In the genomic region with DNA sequence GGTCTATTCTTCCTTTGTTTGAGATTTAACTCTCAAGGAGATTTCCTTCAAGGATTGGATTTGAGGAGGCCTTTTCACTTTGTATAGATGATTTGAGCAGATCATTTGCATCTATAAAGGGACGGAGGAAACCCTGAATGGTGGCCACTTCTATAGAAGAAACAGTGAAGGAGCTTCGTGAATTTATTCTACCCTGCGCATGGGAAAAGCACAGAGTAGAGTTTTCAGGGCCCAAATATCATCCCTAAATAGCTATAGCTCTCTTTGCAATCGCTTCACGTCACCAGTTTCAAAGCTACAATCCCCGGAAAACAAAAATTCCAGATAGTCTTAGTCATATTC, we compare ENCODE assay signal across 9 mouse cellular contexts.
A peak's percentile ranks its signal among the peaks of the same experiment; 100 is the strongest.
DNase-seq lines count a peak whose midpoint lies in the region; ATAC-seq and TF ChIP-seq lines count a peak whose summit lies in the region.
"Had no signal": no experiment of that assay in that cellular context is flagged by ENCODE, and none has a peak within 500 bp of the region (broad histone marks: within the 10 kb centered on the region; RNA-seq: fewer than 3 reads in every experiment).

No protein-coding gene starts in this region.

- H3K9me3 ChIP-seq in heart, embryonic 13.5 days = no peaks in the 10 kb centered on the region
- peaks cover 29% of the 10 kb centered on the region for H3K9me3 ChIP-seq in ES-Bruce4 (replicated peaks; ENCODE audit: control insufficient read depth, insufficient read depth, low read length, poor library complexity, severe bottlenecking)
- no peaks in the 10 kb centered on the region for H3K9me3 ChIP-seq in forebrain, embryonic 13.5 days (replicated peaks)
- no peaks in the 10 kb centered on the region for H3K9me3 ChIP-seq in midbrain, embryonic 10.5 days (replicated peaks)

- H3K4me1 ChIP-seq in heart, embryonic 13.5 days = peaks cover 16% of the 10 kb centered on the region
- H3K4me1 ChIP-seq in ES-Bruce4 (ENCODE audit: control insufficient read depth, insufficient read depth, low read length) = peaks cover 5% of the 10 kb centered on the region
- peaks cover 28% of the 10 kb centered on the region for H3K4me1 ChIP-seq in forebrain, embryonic 13.5 days
- peaks cover 64% of the 10 kb centered on the region for H3K4me1 ChIP-seq in midbrain, embryonic 10.5 days

- no peak overlapping the region for H3K4me2 ChIP-seq in heart, embryonic 13.5 days
- peak overlapping the region; percentile 35 for H3K4me2 ChIP-seq in forebrain, embryonic 13.5 days

- no peak overlapping the region for H3K4me3 ChIP-seq in heart, embryonic 13.5 days
- no peak overlapping the region for H3K4me3 ChIP-seq in ES-Bruce4 (ENCODE audit: low read depth, low read length)
- no peak overlapping the region for H3K4me3 ChIP-seq in forebrain, embryonic 13.5 days
- peak overlapping the region; percentile 39 for H3K4me3 ChIP-seq in midbrain, embryonic 10.5 days

- no peak overlapping the region for H3K9ac ChIP-seq in heart, embryonic 13.5 days
- H3K9ac ChIP-seq in ES-Bruce4 (ENCODE audit: low read depth, poor library complexity, severe bottlenecking) = no peak overlapping the region
- H3K9ac ChIP-seq in forebrain, embryonic 13.5 days = no peak overlapping the region

- no peak for TF ChIP-seq CTCF in ES-Bruce4 (IDR thresholded peaks at IDR 0.05; ENCODE audit: low read depth, low read length)

- no peak for DNase-seq in heart, adult 8-10 months (ENCODE audit: low spot score)
- peak; percentile 35 for DNase-seq in midbrain, embryonic 10.5 days (ENCODE audit: low spot score)
- DNase-seq in cerebellum, postnatal 25 days = no peak
- DNase-seq in adrenal gland, postnatal 4 days (ENCODE audit: low spot score in 2 of 2) = no peak
- no peak for DNase-seq in thymus, adult 18-20 months
- DNase-seq: layer of hippocampus, postnatal 36 days had no signal

- H3K27me3 ChIP-seq in heart, embryonic 13.5 days (replicated peaks) = no peaks in the 10 kb centered on the region
- H3K27me3 ChIP-seq in ES-Bruce4 (ENCODE audit: control insufficient read depth, insufficient read depth, low read length, poor library complexity, severe bottlenecking) = no peaks in the 10 kb centered on the region
- H3K27me3 ChIP-seq in forebrain, embryonic 13.5 days = no peaks in the 10 kb centered on the region
- H3K27me3 ChIP-seq in midbrain, embryonic 10.5 days (ENCODE audit: low read depth, poor library complexity, severe bottlenecking) = no peaks in the 10 kb centered on the region

- peak overlapping the region; percentile 60 for H3K27ac ChIP-seq in heart, embryonic 13.5 days (replicated peaks)
- H3K27ac ChIP-seq in ES-Bruce4 (ENCODE audit: insufficient read depth, low read length) = peak overlapping the region; percentile 93
- H3K27ac ChIP-seq in forebrain, embryonic 13.5 days = peak overlapping the region; percentile 83
- peak overlapping the region; percentile 92 for H3K27ac ChIP-seq in midbrain, embryonic 10.5 days (replicated peaks)

- TF ChIP-seq EP300 in ES-Bruce4 (IDR thresholded peaks at IDR 0.05; ENCODE audit: insufficient read depth, low read depth, low read length) = no peak

- no peak for ATAC-seq in heart, embryonic 13.5 days (ENCODE audit: extremely low read depth, insufficient number of reproducible peaks, low FRiP score, low TSS enrichment)
- peak; percentile 9; the same call in 1 of the 2 replicates for ATAC-seq in forebrain, embryonic 13.5 days

- WGBS in heart, embryonic 13.5 days = 56% methylated on average over 6 of the region's 6 CpGs
- WGBS in forebrain, embryonic 13.5 days = 9% methylated on average over 6 of the region's 6 CpGs
- 20% methylated on average over 6 of the region's 6 CpGs for WGBS in midbrain, embryonic 10.5 days

- no peaks in the 10 kb centered on the region for H3K36me3 ChIP-seq in heart, embryonic 13.5 days
- H3K36me3 ChIP-seq in ES-Bruce4 (ENCODE audit: control insufficient read depth, insufficient read depth, low read length, poor library complexity, severe bottlenecking) = peaks cover 3% of the 10 kb centered on the region; the same call in 1 of the 2 replicates
- no peaks in the 10 kb centered on the region for H3K36me3 ChIP-seq in forebrain, embryonic 13.5 days (ENCODE audit: poor library complexity, severe bottlenecking)
- H3K36me3 ChIP-seq in midbrain, embryonic 10.5 days = no peaks in the 10 kb centered on the region

- TF ChIP-seq POLR2A in ES-Bruce4 (IDR thresholded peaks at IDR 0.05; ENCODE audit: insufficient read depth, low read length) = no peak
